Mouse (Mus musculus): ENCODE data around the gene Kirrel. TPM values are rescaled to one million over a fixed set of nuclear protein-coding genes. Genes with fewer than 3 reads are reported as not detected.
"Not testable (repeated sequence)": the region's sequence is repeated elsewhere in the genome, so short reads cannot be mapped to it uniquely, and the experiment has no call there.

Gene Kirrel
- polyA plus RNA-seq, 1 experiment: 19.6 TPM

DNA sequence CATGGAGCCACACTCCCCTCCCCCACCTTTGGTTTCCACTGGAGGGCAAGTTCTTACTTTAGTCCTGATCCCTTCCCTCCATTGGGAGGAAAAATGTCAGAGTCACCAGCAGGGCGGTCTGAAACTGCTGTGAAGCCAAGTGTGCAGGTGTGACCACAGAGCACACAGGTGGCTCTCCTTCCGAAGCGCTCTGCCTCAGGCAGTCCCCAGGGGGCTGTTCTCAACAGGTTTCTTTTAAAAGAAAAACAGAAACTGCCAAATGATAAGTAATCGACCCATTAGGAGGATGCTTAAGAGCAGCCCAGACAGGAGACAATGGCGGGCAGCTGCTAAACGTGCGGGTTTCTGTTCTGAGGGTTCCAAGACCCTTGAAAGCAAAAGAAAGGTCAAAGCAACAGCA, 37.8 kb downstream of the Kirrel start:
- DNase-seq (ENCODE audit: low read depth): no peak

DNA sequence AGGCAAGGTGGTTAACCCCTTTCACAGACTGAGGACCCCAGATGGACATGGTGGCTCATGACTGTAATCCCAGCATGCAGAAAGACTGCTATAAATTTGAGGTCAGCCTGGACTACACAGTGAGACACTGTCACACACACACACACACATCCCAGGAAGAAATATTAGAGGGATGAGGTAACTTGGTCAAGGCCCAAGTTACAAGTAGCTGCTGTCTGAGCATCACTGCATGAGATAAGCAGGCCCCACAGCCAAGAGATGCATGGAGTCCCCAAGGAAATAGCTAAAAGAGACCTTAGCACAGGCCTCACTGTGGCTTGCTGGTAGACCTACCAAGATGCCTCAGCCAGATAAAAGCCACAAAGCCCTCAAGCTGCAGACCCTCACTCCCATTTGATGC, 39.6 kb downstream of the Kirrel start:
- DNase-seq (ENCODE audit: low read depth): no peak

DNA sequence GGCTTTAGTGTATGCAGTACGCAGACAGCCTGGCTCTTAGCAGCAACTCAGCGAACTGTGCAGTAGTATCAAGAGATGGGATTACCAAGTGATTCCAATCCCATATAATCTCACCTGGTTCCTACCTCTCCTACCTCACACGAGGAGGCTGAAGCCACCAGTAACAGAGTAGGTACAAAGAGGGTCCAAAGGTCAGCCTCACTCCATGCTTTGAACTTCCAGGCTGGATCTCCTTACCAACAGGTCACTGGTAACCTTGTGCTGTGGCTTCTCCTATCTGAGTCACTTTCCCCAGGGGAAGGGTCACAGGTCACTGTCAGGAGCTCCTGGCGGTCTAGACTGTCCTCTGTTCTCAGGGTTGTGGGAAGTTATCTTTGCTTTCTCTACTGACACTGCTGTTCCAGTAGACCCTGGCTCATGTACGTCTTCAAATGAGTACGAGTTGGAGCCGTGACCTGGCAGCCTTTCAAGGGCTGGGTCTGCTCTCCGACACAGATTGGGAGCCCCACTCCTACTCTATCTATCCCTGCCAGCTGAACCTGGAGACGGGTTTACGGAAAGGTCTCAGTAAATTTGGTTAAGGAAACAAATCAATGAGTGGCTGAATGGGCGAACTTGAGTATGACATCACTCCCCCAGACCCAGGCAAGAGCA, 42.7 kb downstream of the Kirrel start:
- no peak for DNase-seq (ENCODE audit: low read depth)

DNA sequence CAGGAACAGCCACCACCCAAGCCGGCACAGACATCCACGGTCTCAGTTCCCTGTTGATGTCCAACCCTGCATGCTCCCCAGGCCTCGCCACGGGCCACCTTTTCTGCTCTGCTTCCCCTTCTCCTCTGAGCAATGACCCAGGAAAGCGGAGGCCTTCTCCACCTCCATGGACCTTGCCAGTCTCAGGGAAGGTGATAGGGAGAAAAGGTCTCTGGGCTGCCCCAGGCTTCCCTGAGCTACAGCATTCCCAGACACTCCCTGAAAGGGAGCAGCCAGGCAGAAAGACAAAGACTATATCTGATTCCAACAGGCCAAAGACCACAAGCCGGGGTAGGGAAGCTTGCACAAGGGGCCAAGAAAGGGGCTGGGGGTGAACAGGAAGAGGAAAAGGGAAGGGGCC, 43.6 kb downstream of the Kirrel start:
- DNase-seq (ENCODE audit: low read depth): no peak

DNA sequence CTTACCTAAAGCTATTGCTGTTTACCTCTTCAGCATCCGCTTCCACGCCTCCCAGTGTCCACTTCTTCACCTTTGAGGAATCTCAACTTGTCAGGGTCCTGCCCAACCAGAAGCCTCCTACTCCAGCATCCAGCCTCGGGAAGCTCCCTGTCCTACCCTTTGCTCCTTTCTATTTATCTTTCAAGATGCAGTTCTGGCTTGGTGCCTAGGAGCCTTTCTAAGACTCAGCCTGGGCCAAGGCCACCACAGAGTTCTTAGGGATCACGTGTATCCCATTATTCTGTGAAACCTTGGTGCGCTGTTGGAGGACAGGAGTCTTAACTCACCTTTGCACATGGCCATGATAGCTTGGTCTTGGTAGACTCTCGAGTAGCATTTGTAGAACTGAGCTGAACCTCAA, 50.8 kb downstream of the Kirrel start:
- DNase-seq (ENCODE audit: low read depth): no peak

DNA sequence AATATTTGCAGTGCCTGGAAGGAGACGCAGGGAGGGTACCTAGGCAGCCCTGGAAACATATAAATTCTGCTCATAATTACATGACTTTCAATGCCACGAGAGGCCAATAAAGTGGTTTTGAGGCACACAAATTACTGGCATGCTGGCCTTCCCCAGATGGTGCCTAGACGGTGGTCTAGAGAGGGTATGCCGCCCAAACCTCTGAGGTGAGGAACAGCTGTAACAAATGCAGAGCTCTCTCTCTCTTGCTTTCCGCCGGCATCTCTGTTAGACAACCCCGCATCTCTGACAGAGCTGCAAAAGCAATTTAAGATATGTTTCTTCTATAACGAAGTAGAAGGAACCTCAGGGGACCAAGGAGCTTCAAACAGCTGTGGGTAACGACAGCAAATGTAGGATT, 56.3 kb downstream of the Kirrel start:
- no peak for DNase-seq (ENCODE audit: low read depth)

DNA sequence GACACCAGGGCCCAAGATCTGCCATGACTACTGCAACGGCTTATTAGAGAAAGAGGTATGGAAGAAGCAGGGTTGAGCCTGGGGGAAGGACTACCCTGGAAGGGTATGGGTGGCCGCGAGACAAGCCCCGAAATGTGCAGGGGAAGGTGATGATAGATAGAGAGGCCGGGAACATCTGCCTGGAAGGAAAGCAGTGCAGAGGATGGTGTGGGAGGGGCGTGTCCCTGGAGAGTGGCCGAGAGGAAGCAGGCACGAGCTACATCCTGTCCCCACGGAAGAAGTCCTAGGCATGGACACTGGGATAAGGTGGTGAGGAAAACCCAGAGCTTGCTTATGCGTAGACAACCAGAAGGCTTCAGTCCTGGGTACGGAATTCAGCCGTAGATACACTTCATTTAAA, 56.9 kb downstream of the Kirrel start:
- DNase-seq (ENCODE audit: low read depth): no peak

DNA sequence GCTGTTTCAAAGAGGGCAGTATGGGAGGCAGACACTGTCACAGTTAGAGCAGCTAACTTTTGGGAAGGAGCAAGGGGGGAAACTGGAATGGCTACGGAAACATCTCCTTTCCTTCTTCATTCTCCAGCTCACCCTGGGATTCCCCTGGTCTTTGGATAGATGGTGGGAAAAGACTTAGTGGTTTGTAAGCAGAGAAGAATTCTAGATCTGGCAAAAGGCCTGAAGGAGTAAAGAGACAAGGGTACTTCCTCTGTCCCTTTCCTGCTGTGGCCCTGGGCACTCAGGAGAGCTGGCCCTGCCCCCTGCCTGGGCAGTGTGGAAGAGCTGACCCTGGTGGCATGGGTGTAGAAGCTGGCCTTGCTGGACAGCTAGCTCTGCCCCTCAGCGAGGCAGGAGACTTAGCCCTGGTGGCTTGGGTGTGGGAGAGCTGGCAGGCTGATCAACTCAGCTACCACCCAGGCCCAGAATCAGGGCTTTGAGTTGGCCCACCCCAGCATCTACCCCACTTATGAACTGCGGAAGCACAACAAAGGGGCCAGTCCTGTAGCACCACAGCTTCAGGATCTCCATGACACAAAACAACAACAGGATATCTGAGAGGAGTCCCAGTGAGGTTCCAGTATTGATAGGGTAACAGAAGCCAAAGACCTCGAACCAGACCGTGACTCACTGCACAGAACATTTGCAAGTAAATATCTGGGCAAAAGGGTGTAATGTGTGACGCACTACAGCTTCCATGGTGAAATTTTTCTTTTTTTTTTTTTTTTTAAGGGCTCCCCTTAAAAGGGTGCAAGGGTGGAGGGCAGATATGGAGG, 58.6 kb downstream of the Kirrel start:
- DNase-seq (ENCODE audit: low read depth): no peak

DNA sequence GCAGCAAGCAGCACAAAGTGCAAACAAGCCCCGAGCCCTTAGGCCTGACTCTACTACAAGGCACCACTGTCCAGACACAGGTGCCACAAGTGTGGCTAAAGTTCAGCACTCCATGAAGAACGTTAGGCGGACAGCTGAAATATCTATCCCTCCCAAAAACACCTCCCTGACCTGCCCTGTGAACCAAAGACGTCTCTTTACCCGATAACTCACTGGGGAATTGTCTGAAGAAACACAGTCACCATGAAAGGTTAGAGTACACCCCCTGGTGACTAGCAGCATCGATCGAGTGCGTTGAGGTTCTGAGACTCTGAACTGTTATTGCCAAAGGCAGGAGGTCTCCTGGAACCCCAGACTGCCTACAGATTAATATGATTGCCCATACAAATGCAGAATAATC, 59.3 kb downstream of the Kirrel start:
- DNase-seq (ENCODE audit: low read depth): no peak

DNA sequence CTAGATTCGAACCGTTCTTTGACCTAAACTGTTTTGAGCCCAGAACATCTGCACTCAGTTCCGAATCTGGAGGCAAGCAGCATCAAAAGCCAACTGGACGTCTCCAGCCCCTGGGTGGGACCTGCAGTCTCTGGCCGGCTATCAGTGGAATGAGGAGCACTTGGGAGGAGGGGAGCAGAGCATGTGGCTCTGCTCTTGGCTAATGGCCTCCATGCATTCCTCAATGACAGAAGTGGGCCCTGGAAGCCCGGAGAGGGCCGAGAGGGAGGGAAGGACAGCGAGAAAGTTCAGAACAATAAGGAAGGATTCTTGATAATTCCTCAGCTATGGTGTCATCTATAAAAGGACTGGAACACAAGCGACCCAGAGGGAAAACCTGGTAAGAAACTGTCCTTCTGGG, 59.7 kb downstream of the Kirrel start:
- no peak for DNase-seq (ENCODE audit: low read depth)

DNA sequence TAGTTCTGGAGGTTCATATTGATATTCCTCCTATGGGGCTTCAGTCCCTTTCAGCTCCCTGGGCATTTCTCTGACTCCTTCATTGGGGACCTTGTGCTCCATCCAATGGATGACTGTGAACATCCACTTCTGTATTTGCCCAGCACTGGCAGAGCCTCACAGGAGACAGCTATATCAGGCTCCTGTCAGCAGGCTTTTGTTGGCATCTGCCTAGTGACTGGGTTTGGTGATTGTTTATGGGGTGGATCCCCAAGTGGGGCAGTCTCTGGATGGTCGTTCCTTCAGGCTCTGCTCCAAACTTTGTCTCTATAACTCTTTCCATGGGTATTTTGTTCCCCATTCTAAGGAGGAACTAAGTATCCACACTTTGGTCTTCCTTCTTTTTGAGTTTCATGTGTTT, 60.7 kb downstream of the Kirrel start:
- DNase-seq (ENCODE audit: low read depth): not testable (repeated sequence)

DNA sequence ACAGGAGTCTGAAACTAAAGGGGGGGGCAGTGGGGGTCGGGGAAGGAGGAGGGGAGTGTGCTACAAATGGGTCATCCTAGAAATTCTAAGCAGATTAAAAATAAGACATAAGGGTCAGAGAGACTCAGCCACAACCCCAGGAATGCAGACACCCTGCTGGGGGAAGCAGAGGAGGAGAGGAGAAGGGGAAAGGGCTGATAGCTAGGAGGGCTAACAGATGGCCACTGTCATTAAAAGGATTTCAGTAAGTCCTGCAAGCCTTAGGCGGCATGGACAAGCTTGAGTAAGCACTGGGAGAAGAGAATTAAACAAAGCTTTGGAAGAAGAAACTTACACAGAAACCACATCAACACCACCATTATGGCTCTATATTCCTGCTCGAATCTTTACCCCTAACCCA, 62.3 kb downstream of the Kirrel start:
- no peak for DNase-seq (ENCODE audit: low read depth)

DNA sequence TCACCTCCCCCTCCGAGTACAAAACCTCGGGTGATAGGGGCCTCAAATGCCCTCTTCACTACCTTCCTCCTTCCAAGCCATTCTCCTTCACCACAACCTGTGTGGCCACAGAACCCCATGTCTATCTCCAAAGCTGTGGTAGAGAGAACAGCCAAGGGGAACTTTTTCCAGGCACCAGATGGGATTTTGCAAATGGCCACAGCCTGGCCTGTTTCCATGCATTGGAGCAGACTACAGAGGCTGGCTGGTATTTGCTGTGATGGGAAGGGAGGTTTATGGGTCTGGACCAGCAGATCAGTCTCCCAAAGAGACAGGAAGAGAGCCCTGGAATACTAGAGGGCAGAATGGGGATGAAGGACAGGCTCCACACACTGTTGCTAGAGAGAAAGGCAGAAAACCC, 69.7 kb downstream of the Kirrel start:
- no peak for DNase-seq (ENCODE audit: low read depth)

DNA sequence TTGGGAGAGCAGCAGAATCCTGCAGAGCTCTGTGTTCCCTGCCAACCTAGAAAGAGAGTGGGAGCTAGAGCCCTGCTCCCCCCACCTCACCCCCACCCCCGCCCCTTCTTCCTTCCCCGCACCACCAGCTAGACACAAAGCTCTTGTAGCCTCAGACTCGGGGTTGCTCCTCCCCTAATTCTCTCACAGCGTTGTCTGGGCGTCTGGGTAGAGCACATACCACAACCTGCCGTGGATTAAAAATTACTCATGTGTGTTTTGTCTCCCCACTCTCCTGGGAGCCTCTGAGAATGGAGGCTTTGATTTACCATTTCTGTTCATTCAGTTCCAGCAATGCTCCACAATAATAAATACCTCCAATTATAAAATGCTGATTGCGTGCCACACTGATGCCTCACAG, 72.2 kb downstream of the Kirrel start:
- no peak for DNase-seq (ENCODE audit: low read depth)

DNA sequence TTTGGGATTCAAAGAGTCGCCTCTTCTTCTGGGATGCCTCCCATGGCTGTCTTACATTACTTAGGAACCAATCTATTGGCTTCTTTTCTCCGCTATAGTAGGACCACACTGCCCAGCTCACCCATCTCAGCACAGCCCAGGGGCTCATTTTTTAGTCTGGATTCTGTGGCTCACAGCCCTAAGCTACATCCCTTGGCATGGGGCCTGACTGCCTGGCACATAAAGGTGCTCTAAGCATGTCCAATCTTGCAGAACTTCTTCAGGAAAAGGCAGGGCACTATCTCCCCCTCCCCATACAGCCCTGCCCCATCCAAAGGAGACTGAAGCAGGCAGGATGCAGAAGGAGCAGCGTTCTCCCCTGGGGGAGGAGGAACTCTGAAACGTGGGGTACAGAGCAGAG, 73.6 kb downstream of the Kirrel start:
- DNase-seq (ENCODE audit: low read depth): no peak

DNA sequence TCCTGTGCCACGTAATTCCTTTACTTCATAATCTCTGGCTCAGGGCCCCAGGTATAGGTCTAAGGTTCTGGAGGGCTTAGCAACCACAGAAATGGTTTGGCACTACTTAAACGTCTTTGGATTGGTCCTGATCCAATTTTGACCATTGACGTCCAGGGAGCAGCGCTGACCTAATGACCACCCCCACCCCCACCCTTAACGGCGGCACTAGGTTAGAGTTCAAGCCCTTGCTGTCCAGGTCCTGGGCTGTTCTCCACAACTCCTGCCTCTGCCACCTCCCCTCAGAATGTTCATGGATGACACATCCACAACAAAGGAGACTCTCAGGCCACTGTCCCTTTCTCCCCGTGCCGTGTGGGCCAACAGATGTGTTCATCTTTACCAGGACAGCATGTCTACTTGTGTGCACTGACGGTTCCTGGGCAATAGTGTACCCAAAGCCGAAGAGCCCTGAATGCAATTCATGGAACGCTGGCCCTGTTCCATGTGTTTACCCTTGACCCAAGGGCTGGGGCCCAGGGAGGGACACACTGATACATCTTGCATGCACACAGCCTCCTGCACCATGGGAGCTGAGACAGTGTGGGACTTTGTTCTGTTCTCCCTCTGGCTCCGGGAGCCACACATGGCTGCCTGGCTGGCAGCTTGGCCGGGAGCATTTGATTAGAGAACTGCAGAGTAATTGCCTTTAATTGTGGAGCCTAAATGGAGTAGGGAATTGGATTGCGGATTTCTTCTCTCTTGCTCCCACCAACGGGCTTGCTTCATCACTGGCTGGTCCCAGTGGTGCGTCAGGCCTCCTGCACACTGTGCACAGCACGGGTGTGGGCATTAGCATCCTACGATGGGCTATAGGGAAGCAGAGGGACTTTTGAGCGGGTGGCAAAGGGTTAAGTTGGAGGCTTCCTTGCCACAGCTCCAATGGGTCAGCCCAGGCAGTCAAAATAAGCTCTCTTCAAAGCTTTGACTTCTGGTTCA, 76.3 kb downstream of the Kirrel start:
- DNase-seq (ENCODE audit: low read depth): no peak

DNA sequence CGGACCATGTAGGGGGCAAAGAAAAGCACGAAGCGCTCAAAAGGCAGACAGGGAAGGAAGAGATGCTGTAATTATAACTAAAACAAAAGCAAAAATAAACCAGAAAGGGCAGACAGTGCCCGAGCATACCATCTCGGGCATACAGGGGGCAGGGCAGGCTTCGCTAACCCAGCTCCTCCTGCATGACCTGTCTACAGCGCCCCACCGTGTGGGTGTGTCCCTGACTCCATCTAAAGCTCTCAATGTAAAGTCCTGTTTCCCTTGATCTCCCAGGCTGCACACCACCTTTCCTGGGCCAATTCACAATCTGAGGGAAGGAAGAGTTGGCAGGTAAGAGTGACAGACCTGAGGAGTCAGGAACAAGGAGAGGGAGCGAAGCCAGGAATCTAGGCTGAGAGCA, 77.3 kb downstream of the Kirrel start:
- no peak for DNase-seq (ENCODE audit: low read depth)

DNA sequence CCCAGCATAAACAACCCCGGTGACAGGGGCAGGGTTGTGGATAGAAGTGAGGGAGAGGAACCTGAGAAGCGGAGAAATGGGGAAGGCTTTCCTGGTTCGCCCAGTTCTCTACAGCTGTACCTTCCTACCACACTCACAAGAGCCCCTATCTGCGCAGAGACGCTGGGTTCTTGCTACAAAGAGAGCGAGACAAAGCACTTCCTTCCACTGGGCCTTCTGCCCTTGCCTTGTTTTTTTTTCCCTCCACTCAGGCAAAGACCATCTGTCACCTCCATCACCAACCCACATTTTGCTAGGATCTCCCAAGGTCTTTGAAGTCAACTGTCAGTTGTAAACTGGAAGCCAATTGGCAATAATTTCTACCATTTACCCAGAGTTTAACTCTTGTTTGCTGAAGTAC, 80.8 kb downstream of the Kirrel start:
- no peak for DNase-seq (ENCODE audit: low read depth)

DNA sequence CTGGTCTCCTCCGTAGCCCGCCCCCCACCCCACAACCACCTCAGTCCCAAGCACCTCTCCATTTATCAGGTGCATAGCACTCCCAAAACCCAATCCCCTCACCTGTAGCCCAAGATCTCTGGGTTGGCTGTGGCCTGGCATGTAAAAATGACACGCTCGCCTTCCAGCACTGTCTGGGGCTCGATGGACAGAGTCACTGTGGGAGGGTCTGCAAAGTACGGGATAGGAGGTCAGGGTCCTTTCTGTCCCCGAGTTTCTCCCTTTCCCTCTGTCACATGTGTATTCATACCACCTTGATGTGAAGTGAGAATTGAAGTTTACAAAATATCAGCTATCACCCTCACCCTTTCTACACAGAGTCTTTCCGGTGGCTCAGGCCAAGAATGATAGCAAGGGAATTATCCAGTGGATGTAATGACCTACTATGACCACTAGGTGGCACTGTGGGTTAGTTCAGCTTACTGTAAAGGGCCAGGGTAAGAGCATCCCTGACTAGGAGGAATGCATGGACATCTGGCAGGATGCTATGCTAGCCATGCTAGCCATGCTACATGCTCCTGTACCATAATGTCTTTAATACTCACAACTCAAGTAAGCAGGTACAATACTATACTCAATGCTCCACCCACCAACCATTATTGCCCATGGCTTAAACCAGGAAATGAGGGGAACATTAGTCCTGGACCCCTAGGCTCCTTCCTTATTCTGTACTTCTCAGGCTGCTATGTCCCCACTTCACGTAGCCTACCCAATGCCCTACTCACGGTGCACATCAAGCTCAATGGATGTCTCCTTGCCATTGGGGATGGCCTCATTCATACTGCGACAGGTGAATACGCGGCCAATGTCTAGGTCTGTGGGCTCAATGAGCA, 84.6 kb downstream of the Kirrel start:
- DNase-seq (ENCODE audit: low read depth): no peak

DNA sequence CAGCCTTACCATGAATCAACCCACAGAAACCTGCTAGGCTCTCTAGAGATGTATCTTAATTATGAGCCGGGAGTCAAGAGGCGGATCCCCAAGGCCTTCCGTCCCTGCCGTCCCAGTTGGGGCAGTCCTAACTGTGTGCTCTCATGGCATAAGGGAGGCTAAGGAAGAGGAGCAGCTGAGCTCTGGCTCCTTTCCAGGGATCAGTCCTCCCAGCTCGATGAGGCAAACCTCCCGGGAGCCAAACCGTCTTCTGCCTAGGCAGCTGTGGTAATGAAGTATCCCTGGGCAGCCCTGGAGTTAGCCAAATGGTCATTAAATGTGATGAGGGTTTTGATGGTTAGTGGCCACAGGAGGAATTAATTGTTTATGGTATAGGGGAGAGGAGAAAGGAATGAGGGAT, 87.4 kb downstream of the Kirrel start:
- DNase-seq (ENCODE audit: low read depth): no peak

DNA sequence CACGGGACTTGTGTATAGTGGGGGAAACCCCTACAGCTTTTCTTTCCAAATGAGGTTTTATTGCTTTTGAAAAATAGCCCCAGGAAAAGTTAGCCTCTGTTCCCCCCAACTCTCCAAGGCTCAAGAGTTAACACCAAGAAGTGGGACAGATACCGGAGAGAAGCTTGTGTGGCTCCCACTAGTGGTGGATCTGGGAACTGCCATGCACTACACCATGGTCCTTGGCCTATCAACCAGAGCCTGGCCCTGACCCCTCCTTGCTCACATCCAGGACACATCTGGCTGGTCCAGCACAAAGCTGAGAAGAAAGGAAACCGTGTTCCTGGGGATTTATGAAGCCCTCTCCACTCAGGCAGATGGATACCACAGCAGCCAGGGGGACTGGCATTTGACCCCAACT, 92.3 kb downstream of the Kirrel start:
- no peak for DNase-seq (ENCODE audit: low read depth)

DNA sequence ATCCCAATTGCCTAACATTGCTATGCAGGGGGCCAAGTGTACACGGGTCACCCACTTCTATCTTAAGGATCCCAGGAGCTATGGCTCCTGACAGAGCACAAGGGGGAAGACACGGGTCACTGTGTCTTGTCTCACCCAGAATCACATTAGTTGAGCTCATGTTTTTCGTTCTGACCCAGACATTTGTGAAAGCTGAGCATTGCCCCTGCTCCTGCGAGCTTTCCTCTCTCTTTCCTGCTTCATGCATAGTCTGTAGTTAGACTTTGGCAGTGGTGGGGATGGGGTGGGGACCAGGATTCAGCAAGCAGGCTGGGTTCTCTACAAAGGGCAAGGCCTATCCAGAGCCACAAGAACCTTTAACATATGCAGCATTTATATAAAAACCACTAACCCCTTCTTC, 94.8 kb downstream of the Kirrel start:
- no peak for DNase-seq (ENCODE audit: low read depth)
